In genomic region chr6:99269921-99270320, GRCm38 (mm10) we compare ENCODE assay signal across 13 mouse cellular contexts.
DNase-seq lines count a peak whose midpoint lies in the region; ATAC-seq and TF ChIP-seq lines count a peak whose summit lies in the region.
"Had no signal": no experiment of that assay in that cellular context is flagged by ENCODE, and none has a peak within 500 bp of the region (broad histone marks: within the 10 kb centered on the region; RNA-seq: fewer than 3 reads in every experiment).

No protein-coding gene starts in this region.

- no peak for ATAC-seq in lung, embryonic 14.5 days (ENCODE audit: insufficient read depth)
- ATAC-seq in intestine, embryonic 16.5 days, result no peak
- no peak for ATAC-seq in megakaryocyte-erythroid progenitor cell, adult 5-6 weeks (replicated peaks; ENCODE audit: low FRiP score, low TSS enrichment, poor library complexity, severe bottlenecking)
- ATAC-seq: forebrain, embryonic 16.5 days; liver, postnatal 0 days had no signal

- no peak overlapping the region for H3K4me3 ChIP-seq in lung, embryonic 14.5 days (ENCODE audit: low read depth, low read length)
- H3K4me3 ChIP-seq in intestine, embryonic 16.5 days (ENCODE audit: low read length), result no peak overlapping the region
- H3K4me3 ChIP-seq: hindbrain, embryonic 12.5 days; neural tube, embryonic 13.5 days had no signal

- TF ChIP-seq CTCF in lung, embryonic 14.5 days (IDR thresholded peaks at IDR 0.05; ENCODE audit: low read depth), result no peak

- H3K9ac ChIP-seq in lung, embryonic 14.5 days, result no peak overlapping the region
- H3K9ac ChIP-seq in intestine, embryonic 16.5 days (ENCODE audit: low read depth, low read length), result no peak overlapping the region
- H3K9ac ChIP-seq: hindbrain, embryonic 12.5 days; liver, postnatal 0 days; neural tube, embryonic 13.5 days had no signal

- peak; percentile 50 for DNase-seq in lung, embryonic 14.5 days
- no peak for DNase-seq in lung, postnatal 14 days
- DNase-seq in T-cell, adult 2 months (ENCODE audit: low spot score), result peak; percentile 65
- DNase-seq in induced T-regulatory cell, adult 2 months (ENCODE audit: low read depth), result peak; percentile 76
- DNase-seq in thymus, postnatal 0 days (ENCODE audit: low spot score), result peak; percentile 66
- DNase-seq: liver, postnatal 0 days had no signal

- H3K9me3 ChIP-seq in lung, embryonic 14.5 days (ENCODE audit: low read depth, low read length), result no peaks in the 10 kb centered on the region
- H3K9me3 ChIP-seq in intestine, embryonic 16.5 days (ENCODE audit: control insufficient read depth, low read length), result no peaks in the 10 kb centered on the region
- H3K9me3 ChIP-seq: G1E; hindbrain, embryonic 12.5 days; neural tube, embryonic 13.5 days had no signal

- H3K4me1 ChIP-seq in lung, embryonic 14.5 days (ENCODE audit: insufficient read depth), result peaks cover 15% of the 10 kb centered on the region
- H3K4me1 ChIP-seq in intestine, embryonic 16.5 days (ENCODE audit: control insufficient read depth, insufficient read depth, low read length), result peaks cover 38% of the 10 kb centered on the region

- no peaks in the 10 kb centered on the region for H3K27me3 ChIP-seq in lung, embryonic 14.5 days (ENCODE audit: insufficient read depth, low read length)
- H3K27me3 ChIP-seq in intestine, embryonic 16.5 days (replicated peaks; ENCODE audit: control insufficient read depth, insufficient read depth, low read length), result no peaks in the 10 kb centered on the region
- H3K27me3 ChIP-seq: neural tube, embryonic 13.5 days had no signal

- no peak overlapping the region for H3K4me2 ChIP-seq in lung, embryonic 14.5 days
- H3K4me2 ChIP-seq in intestine, embryonic 16.5 days (ENCODE audit: low read depth, low read length), result no peak overlapping the region
- H3K4me2 ChIP-seq: hindbrain, embryonic 12.5 days; midbrain, embryonic 11.5 days; neural tube, embryonic 13.5 days had no signal

- WGBS in lung, embryonic 14.5 days, result 62% methylated on average over 6 of the region's 6 CpGs
- WGBS in intestine, embryonic 16.5 days, result 44% methylated on average over 6 of the region's 6 CpGs

- H3K36me3 ChIP-seq in lung, embryonic 14.5 days (ENCODE audit: insufficient read depth), result no peaks in the 10 kb centered on the region
- H3K36me3 ChIP-seq in intestine, embryonic 16.5 days (ENCODE audit: control insufficient read depth, insufficient read depth, low read length), result no peaks in the 10 kb centered on the region
- H3K36me3 ChIP-seq: hindbrain, embryonic 12.5 days; neural tube, embryonic 13.5 days had no signal

- no peak overlapping the region for H3K27ac ChIP-seq in lung, embryonic 14.5 days (ENCODE audit: low read depth)
- H3K27ac ChIP-seq in intestine, embryonic 16.5 days (ENCODE audit: low read length), result no peak overlapping the region
- H3K27ac ChIP-seq: hindbrain, embryonic 12.5 days; neural tube, embryonic 13.5 days had no signal
